Mouse (Mus musculus) lung, adult 2 months (tissue): ENCODE data around the gene Runx2.

Source experiments
- CTCF ChIP-seq: fragments of 200-500 bp; IDR thresholded peaks from 2 replicates; pipeline ENCODE4 v1.5.1; 2011; ENCODE audit warnings: mild to moderate bottlenecking, low read length, control low read depth; ENCODE audit not compliant: insufficient read depth
- POLR2A ChIP-seq: fragments of 200-500 bp; IDR thresholded peaks from 2 replicates; pipeline ENCODE4 v1.6.1; 2011; ENCODE audit warnings: low read depth, mild to moderate bottlenecking, control low read depth, low read length, borderline replicate concordance; ENCODE audit errors: extremely low read depth

DNA sequence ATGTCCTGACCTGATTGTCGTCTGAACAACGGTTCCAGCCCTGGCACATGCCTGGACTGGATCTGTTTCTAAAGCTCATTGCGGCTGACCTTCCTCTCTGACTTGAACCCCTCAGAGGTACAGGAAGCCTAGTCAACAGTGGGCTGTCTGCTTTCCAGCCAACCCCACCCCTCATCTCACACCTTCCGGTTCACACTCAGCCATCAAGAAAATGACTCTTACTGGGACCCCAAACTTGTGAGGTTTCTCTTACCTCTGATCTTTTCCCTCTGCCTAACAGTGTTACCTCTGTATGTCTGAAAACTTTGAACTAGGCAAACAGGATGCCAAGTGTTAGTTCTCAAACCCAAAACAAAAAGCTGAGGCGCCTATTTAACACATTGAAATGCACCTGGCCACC lies 247.6 kb downstream of the Runx2 start:
- TF ChIP-seq POLR2A (no peak), CTCF (no peak)
